18 mouse cellular contexts compared by ENCODE assay signal in the genomic region with DNA sequence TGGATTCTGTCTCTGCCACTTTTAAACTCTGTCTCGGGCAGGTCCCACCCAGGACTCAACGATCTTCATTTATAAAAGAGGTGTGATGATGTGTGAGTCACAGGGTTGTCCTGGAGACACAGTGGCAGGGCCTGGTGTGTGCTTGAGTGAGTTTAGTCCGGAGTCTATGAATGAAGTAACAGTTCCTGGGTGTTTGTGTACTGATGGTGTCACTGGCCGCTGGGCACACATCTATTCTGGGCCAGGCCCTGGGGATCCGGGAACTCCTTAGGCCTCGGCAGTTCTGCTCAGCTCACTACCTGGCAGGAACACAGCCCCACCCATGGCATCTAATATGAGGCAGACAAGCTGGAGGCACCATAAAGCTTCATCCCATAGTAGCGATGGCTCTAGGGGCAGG.
"Had no signal": no experiment of that assay in that cellular context is flagged by ENCODE, and none has a peak within 500 bp of the region (broad histone marks: within the 10 kb centered on the region; RNA-seq: fewer than 3 reads in every experiment).

No protein-coding gene starts in this region.

- ATAC-seq: liver, embryonic 12.5 days; midbrain, embryonic 15.5 days had no signal

- H3K36me3 ChIP-seq: limb, embryonic 12.5 days; limb, embryonic 15.5 days; midbrain, embryonic 12.5 days; midbrain, embryonic 15.5 days; neural tube, embryonic 12.5 days; neural tube, embryonic 15.5 days had no signal

- H3K27me3 ChIP-seq: limb, embryonic 12.5 days; limb, embryonic 15.5 days; liver, embryonic 12.5 days; liver, embryonic 15.5 days; midbrain, embryonic 12.5 days; midbrain, embryonic 15.5 days; neural tube, embryonic 12.5 days; neural tube, embryonic 15.5 days had no signal

- H3K4me3 ChIP-seq: limb, embryonic 12.5 days; limb, embryonic 15.5 days; liver, embryonic 12.5 days; liver, embryonic 15.5 days; midbrain, embryonic 12.5 days; midbrain, embryonic 15.5 days; neural tube, embryonic 12.5 days; neural tube, embryonic 15.5 days had no signal

- H3K4me1 ChIP-seq: limb, embryonic 12.5 days; limb, embryonic 15.5 days; midbrain, embryonic 15.5 days; neural tube, embryonic 15.5 days had no signal

- DNase-seq: kidney, postnatal 14 days; kidney, postnatal 4 days; left cerebral cortex, postnatal 4 days; lung, embryonic 14.5 days; right cerebral cortex, adult 18-20 months; right cerebral cortex, postnatal 14 days; right cerebral cortex, postnatal 4 days; spleen, adult 18-20 months; thymus, postnatal 25 days had no signal

- H3K9me3 ChIP-seq: limb, embryonic 12.5 days; limb, embryonic 15.5 days; liver, embryonic 12.5 days; liver, embryonic 15.5 days; midbrain, embryonic 12.5 days; midbrain, embryonic 15.5 days; neural tube, embryonic 12.5 days; neural tube, embryonic 15.5 days had no signal

- H3K27ac ChIP-seq: limb, embryonic 12.5 days; limb, embryonic 15.5 days; liver, embryonic 12.5 days; liver, embryonic 15.5 days; macrophage; midbrain, embryonic 12.5 days; midbrain, embryonic 15.5 days; neural tube, embryonic 12.5 days; neural tube, embryonic 15.5 days had no signal

- H3K9ac ChIP-seq: limb, embryonic 12.5 days; limb, embryonic 15.5 days; liver, embryonic 12.5 days; liver, embryonic 15.5 days; lung, embryonic 14.5 days; midbrain, embryonic 12.5 days; midbrain, embryonic 15.5 days; neural tube, embryonic 12.5 days; neural tube, embryonic 15.5 days had no signal

- H3K4me2 ChIP-seq: limb, embryonic 12.5 days; limb, embryonic 15.5 days; liver, embryonic 12.5 days; liver, embryonic 15.5 days; lung, embryonic 14.5 days; midbrain, embryonic 12.5 days; midbrain, embryonic 15.5 days; neural tube, embryonic 12.5 days; neural tube, embryonic 15.5 days had no signal
